Mouse (Mus musculus): ENCODE data around the gene P2ry4. TPM values are rescaled to one million over a fixed set of nuclear protein-coding genes. Genes with fewer than 3 reads are reported as not detected.

P2ry4 gene
- total RNA-seq (2021): under 1 TPM in 1 of 2 experiments, not detected in 1; 0.06 TPM
- long read RNA-seq, experiment 1: 0 reads
- long read RNA-seq, experiment 2: 0 reads

GRCm38 (mm10) chrX:100594791-100595190, at the start of gene P2ry4:
Gene P2ry4, minus strand, starts transcription at chrX:100594869.
- no peak for DNase-seq
- Histone ChIP-seq H3K27ac (no peak within 1 kb of the TSS), H3K4me3 (no peak within 1 kb of the TSS)
- no peak for TF ChIP-seq CTCF (IDR thresholded peaks at IDR 0.05)
- intact Hi-C loops (cut with DNase I): no loop called here

- TF ChIP-seq CTCF (IDR thresholded peaks at IDR 0.05): no peak
- intact Hi-C loops (cut with DNase I): no loop called here
- no peak overlapping the region for H3K4me3 ChIP-seq
- H3K27ac ChIP-seq: no peak overlapping the region
- DNase-seq: no peak
These were observed 43.8 kb upstream of the P2ry4 start for GRCm38 (mm10) chrX:100638477-100638876.

GRCm38 (mm10) chrX:100629076-100629475, 34.4 kb upstream of the P2ry4 start:
- Histone ChIP-seq H3K27ac (no peak overlapping the region), H3K4me3 (no peak overlapping the region)
- intact Hi-C loops (cut with DNase I): loop anchor here (10.0 kb wide), 1 partner anchor 106 kb away; no protein-coding TSS in a partner anchor
- no peak for DNase-seq
- no peak for TF ChIP-seq CTCF (IDR thresholded peaks at IDR 0.05)

GRCm38 (mm10) chrX:100625802-100626793, 31.4 kb upstream of the P2ry4 start, which contains the start of gene Pdzd11:
Gene Pdzd11, minus strand, starts transcription at chrX:100626568.
- peak within 1 kb of the TSS; percentile 90 for H3K27ac ChIP-seq
- intact Hi-C loops (cut with DNase I): loop anchor here (10.0 kb wide), 1 partner anchor 109 kb away; no protein-coding TSS in a partner anchor
- DNase-seq: peak; percentile 93

GRCm38 (mm10) chrX:100625546-100625801, 30.8 kb upstream of the P2ry4 start, which contains the start of gene Kif4:
Gene Kif4, plus strand, starts transcription at chrX:100625737.
- no peak for TF ChIP-seq CTCF (IDR thresholded peaks at IDR 0.05)
- no peak for DNase-seq
- Histone ChIP-seq H3K27ac (peak within 1 kb of the TSS; percentile 90), H3K4me3 (peak within 1 kb of the TSS; percentile 77)
- intact Hi-C loops (cut with DNase I): loop anchor here (10.0 kb wide), 1 partner anchor 109 kb away; no protein-coding TSS in a partner anchor

More at GRCm38 (mm10) chrX:100625802-100626793, 31.4 kb upstream of the P2ry4 start, which contains the start of gene Pdzd11:
- TF ChIP-seq CTCF (IDR thresholded peaks at IDR 0.05): no peak
- H3K4me3 ChIP-seq: peak within 1 kb of the TSS; percentile 77

- intact Hi-C loops (cut with DNase I): loop anchor here (10.0 kb wide), 1 partner anchor 110 kb away; no protein-coding TSS in a partner anchor
- no peak for TF ChIP-seq CTCF (IDR thresholded peaks at IDR 0.05)
- DNase-seq: no peak
- Histone ChIP-seq H3K4me3 (peak overlapping the region; percentile 77), H3K27ac (peak overlapping the region; percentile 90)
These were observed 30.5 kb upstream of the P2ry4 start for GRCm38 (mm10) chrX:100625146-100625545.

- no peak for DNase-seq
- intact Hi-C loops (cut with DNase I): loop anchor here (10.0 kb wide), 1 partner anchor 111 kb away; no protein-coding TSS in a partner anchor
- Histone ChIP-seq H3K4me3 (no peak overlapping the region), H3K27ac (no peak overlapping the region)
- TF ChIP-seq CTCF (IDR thresholded peaks at IDR 0.05): no peak
These were observed 29.6 kb upstream of the P2ry4 start for GRCm38 (mm10) chrX:100624242-100624641.

GRCm38 (mm10) chrX:100621366-100621765, 26.7 kb upstream of the P2ry4 start:
- intact Hi-C loops (cut with DNase I): loop anchor here (10.0 kb wide), 1 partner anchor 113 kb away; no protein-coding TSS in a partner anchor
- no peak for DNase-seq
- Histone ChIP-seq H3K4me3 (no peak overlapping the region), H3K27ac (no peak overlapping the region)
- TF ChIP-seq CTCF (IDR thresholded peaks at IDR 0.05): peak; percentile 34; the same call in 1 of the 2 replicates

- H3K27ac ChIP-seq: no peak overlapping the region
- no peak overlapping the region for H3K4me3 ChIP-seq
- DNase-seq: no peak
- intact Hi-C loops (cut with DNase I): no loop called here
- no peak for TF ChIP-seq CTCF (IDR thresholded peaks at IDR 0.05)
These were observed 23.8 kb upstream of the P2ry4 start for GRCm38 (mm10) chrX:100618488-100618887.

GRCm38 (mm10) chrX:100605314-100605713, 10.6 kb upstream of the P2ry4 start, which contains the start of gene Arr3:
Gene Arr3, plus strand, starts transcription at chrX:100605497.
- TF ChIP-seq CTCF (IDR thresholded peaks at IDR 0.05): no peak
- intact Hi-C loops (cut with DNase I): no loop called here
- Histone ChIP-seq H3K27ac (no peak within 1 kb of the TSS), H3K4me3 (no peak within 1 kb of the TSS)
- no peak for DNase-seq

- no peak for TF ChIP-seq CTCF (IDR thresholded peaks at IDR 0.05)
- Histone ChIP-seq H3K27ac (no peak overlapping the region), H3K4me3 (no peak overlapping the region)
- intact Hi-C loops (cut with DNase I): no loop called here
- no peak for DNase-seq
These were observed 5.1 kb upstream of the P2ry4 start for GRCm38 (mm10) chrX:100599755-100600154.

- no peak overlapping the region for H3K4me3 ChIP-seq
- peak; percentile 44 for TF ChIP-seq CTCF (IDR thresholded peaks at IDR 0.05)
- intact Hi-C loops (cut with DNase I): no loop called here
- peak; percentile 30 for DNase-seq
- H3K27ac ChIP-seq: no peak overlapping the region
These were observed 2.8 kb upstream of the P2ry4 start for GRCm38 (mm10) chrX:100597439-100597838.

- no peak for TF ChIP-seq CTCF (IDR thresholded peaks at IDR 0.05)
- no peak within 1 kb of the TSS for H3K4me3 ChIP-seq
These were observed 22.7 kb downstream of the P2ry4 start, which contains the start of gene Awat1 for GRCm38 (mm10) chrX:100571951-100572350. Gene Awat1, plus strand, starts transcription at chrX:100572251.

More at GRCm38 (mm10) chrX:100571951-100572350, 22.7 kb downstream of the P2ry4 start, which contains the start of gene Awat1:
- DNase-seq: no peak
- intact Hi-C loops (cut with DNase I): no loop called here
- no peak within 1 kb of the TSS for H3K27ac ChIP-seq

Data from gastrocnemius, adult 2 months (tissue).